Mouse (Mus musculus) layer of hippocampus, adult 6 months (tissue): ENCODE results near the gene Cspg4. TPM values are rescaled to one million over a fixed set of nuclear protein-coding genes. Genes with fewer than 3 reads are reported as not detected.

Experiments
- long read RNA-seq, 2 experiments: library from polyadenylated mRNA; unstranded; transcript quantifications; one replicate each; pipeline ENCODE4 v2.0.0; 2019 to 2020
- polyA plus RNA-seq: library from polyadenylated mRNA; unstranded; fragments of <200 nt; fragmentation: Nextera tagmentation; gene quantifications from 2 replicates; pipeline ENCODE4 v1.2.3, GENCODE M21; 2021

The Cspg4 gene
- polyA plus RNA-seq, result 5.4 and 7.2 TPM in 2 replicates
- long read RNA-seq, experiment 1, full-length matches to known transcripts, result 2 of 8 reads
- long read RNA-seq, experiment 1, partial matches to known transcripts, result 2 of 8 reads
- long read RNA-seq, experiment 1, other reads (novel, unspliced or antisense), result 4 of 8 reads
- long read RNA-seq, experiment 2, full-length matches to known transcripts, result 2 of 23 reads
- long read RNA-seq, experiment 2, partial matches to known transcripts, result 20 of 23 reads
- long read RNA-seq, experiment 2, other reads (novel, unspliced or antisense), result 1 of 23 reads

GRCm38 (mm10) chr9:56864832-56865231 lies at the start of gene Cspg4:
TSS of gene Cspg4 (plus strand) at chr9:56865033.

GRCm38 (mm10) chr9:56864216-56864729 lies 560 bp upstream of the Cspg4 start, which contains the start of gene Odf3l1:
TSS of gene Odf3l1 (minus strand) at chr9:56864679.

GRCm38 (mm10) chr9:56928041-56928811 lies 63.4 kb downstream of the Cspg4 start, which contains the start of gene Snx33:
TSS of gene Snx33 (minus strand) at chr9:56928371.

GRCm38 (mm10) chr9:56937223-56938160 lies 72.7 kb downstream of the Cspg4 start, which contains the start of gene Imp3:
TSS of gene Imp3 (plus strand) at chr9:56937475.

Other genes starting within 250 kb of the Cspg4 start
- gene Lingo1, start 68.6 kb upstream of the Cspg4 start, polyA plus RNA-seq, result 64.1 and 67.8 TPM in 2 replicates
- 0.15 and 0.26 TPM in 2 replicates for gene Odf3l1, start 354 bp upstream of the Cspg4 start, polyA plus RNA-seq
- gene Snx33, start 63.3 kb downstream of the Cspg4 start, polyA plus RNA-seq, result 3.8 and 4.0 TPM in 2 replicates
- 88.0 and 89.6 TPM in 2 replicates for gene Imp3, start 72.4 kb downstream of the Cspg4 start, polyA plus RNA-seq
- gene Snupn, start 85.8 kb downstream of the Cspg4 start, polyA plus RNA-seq, result 18.0 and 19.7 TPM in 2 replicates
- 9.2 and 10.4 TPM in 2 replicates for gene Ptpn9, start 129.9 kb downstream of the Cspg4 start, polyA plus RNA-seq
- 3.8 and 6.9 TPM in 2 replicates for gene Sin3a, start 207.0 kb downstream of the Cspg4 start, polyA plus RNA-seq